8 mouse cellular contexts compared by ENCODE assay signal in the genomic region with DNA sequence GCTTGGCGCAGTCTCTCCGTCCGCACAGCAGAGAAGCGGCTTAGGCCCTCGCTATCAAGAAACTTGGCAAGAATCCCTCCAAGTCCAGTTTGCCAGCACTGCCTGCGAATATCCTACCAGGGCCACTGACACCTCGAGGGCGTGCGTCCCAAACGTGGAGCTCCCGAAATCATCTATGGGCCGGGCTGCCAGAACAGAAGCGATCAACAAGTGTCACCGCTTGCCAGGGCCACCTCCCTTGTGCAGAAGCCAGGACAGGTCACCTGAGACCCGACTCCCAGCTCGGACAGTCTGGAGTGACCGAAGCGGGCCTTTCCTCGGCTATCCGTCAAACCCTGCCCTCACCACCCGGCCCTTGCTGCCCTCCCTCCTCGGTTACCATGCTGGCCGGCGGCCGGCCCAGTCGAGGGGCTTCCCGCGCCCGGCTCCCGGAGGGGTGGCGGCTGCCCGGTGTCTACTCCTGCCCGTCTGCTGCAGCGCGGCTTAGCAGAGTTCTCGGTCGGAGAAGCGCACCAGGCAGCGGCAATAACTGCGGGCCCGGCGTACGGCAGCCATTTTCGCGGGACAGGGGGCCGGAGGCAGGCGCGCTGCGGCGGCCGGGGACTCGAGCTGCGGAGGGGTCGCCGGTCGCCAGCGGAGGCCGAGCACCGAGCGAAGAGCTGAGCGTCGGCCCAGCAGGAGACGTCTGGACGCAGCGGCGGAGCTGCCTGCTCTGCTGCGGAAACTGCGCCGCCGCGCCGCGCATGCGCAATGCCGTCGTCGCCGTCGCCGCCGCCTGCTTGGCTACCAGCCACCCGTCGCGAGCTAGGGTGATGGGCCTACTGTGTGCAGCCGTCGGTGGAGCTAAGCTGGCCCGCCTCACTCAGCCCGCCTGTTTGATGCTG. TPM values are rescaled to one million over a fixed set of nuclear protein-coding genes. Genes with fewer than 3 reads are reported as not detected.
DNase-seq lines count a peak whose midpoint lies in the region; ATAC-seq and TF ChIP-seq lines count a peak whose summit lies in the region.

No protein-coding gene starts in this region.

- intact Hi-C loops in left cerebral cortex, postnatal 10 days (cut with DNase I) = no loop called here

- H3K4me1 ChIP-seq in hindbrain, postnatal 0 days (ENCODE audit: insufficient read depth, low read length) = peaks cover 5% of the 10 kb centered on the region; the same call in 1 of the 2 replicates

- peak overlapping the region; percentile 97 for H3K27ac ChIP-seq in hindbrain, postnatal 0 days

- H3K27me3 ChIP-seq in hindbrain, postnatal 0 days (ENCODE audit: insufficient read depth, low read length) = no peaks in the 10 kb centered on the region

- H3K9me3 ChIP-seq in hindbrain, postnatal 0 days (ENCODE audit: low read length) = no peaks in the 10 kb centered on the region

- DNase-seq in cerebellum, postnatal 4 days (ENCODE audit: low spot score in 2 of 2) = peak; percentile 49 to 79
- DNase-seq in gastrocnemius, adult 18-20 months (ENCODE audit: low spot score) = peak; percentile 85
- DNase-seq in hindbrain, postnatal 0 days (ENCODE audit: low spot score) = peak; percentile 92
- DNase-seq in left cerebral cortex, postnatal 10 days (ENCODE audit: extremely low spot score in 1 of 2, low spot score in 2 of 2) = peak; percentile 66 to 86
- DNase-seq in right cerebral cortex, postnatal 10 days (ENCODE audit: low spot score in 2 of 2) = peak; percentile 89
- DNase-seq in urinary bladder, postnatal 14 days (ENCODE audit: low spot score) = peak; percentile 80

- under 1% methylated on average over 87 of the region's 88 CpGs for WGBS in hindbrain, postnatal 0 days

- no peak for TF ChIP-seq CTCF in hindbrain, postnatal 0 days (IDR thresholded peaks at IDR 0.05; ENCODE audit: low read depth)

- no peaks in the 10 kb centered on the region for H3K36me3 ChIP-seq in hindbrain, postnatal 0 days (ENCODE audit: insufficient read depth, low read length)

- ATAC-seq in activated CD4-positive, CD25-positive, alpha-beta regulatory T cell, adult 4 months = peak; percentile 59
- ATAC-seq in hindbrain, postnatal 0 days = peak; percentile 68
- ATAC-seq in megakaryocyte progenitor cell, adult 5-6 weeks (replicated peaks; ENCODE audit: poor library complexity) = peak; percentile 14

- H3K9ac ChIP-seq in hindbrain, postnatal 0 days (replicated peaks; ENCODE audit: low read length) = peak overlapping the region; percentile 89

- peak overlapping the region; percentile 94 for H3K4me3 ChIP-seq in hindbrain, postnatal 0 days (ENCODE audit: low read length)

- H3K4me2 ChIP-seq in hindbrain, postnatal 0 days (ENCODE audit: low read depth, low read length) = peak overlapping the region; percentile 80

RNA-seq across cellular contexts. Expression of gene Fbxo9, which starts 0.7 kb away (rescaled TPM):
- 10 to 100 TPM; 18.0 to 20.3 TPM for polyA plus RNA-seq in activated CD4-positive, CD25-positive, alpha-beta regulatory T cell, adult 4 months (2017; shearing (Covaris generic))
- total RNA-seq in gastrocnemius, adult 18-20 months (2021) = 10 to 100 TPM; 39.6 to 43.4 TPM
- total RNA-seq in hindbrain, postnatal 0 days (2014; rRNA removed) = 107 and 109 TPM in 2 replicates
- 86.7 and 88.9 TPM in 2 replicates for polyA plus RNA-seq in hindbrain, postnatal 0 days (2015; fragmentation: Nextera tagmentation; extraction: Ambion mirVana)
- 100 to 1,000 TPM; 116 to 120 TPM for total RNA-seq in left cerebral cortex, postnatal 10 days (2021)
- total RNA-seq in megakaryocyte progenitor cell, adult 5-6 weeks (2015) = 51.1 and 58.3 TPM in 2 replicates
- total RNA-seq in megakaryocyte progenitor cell, adult 5-6 weeks (2017) = 48.1 and 61.6 TPM in 2 replicates

RNA-seq across cellular contexts. Expression of gene Ick, which starts 0.8 kb away (rescaled TPM):
- polyA plus RNA-seq in activated CD4-positive, CD25-positive, alpha-beta regulatory T cell, adult 4 months (2017; shearing (Covaris generic)) = 1 to 10 TPM; 8.1 to 9.5 TPM
- 1 to 10 TPM; 4.3 to 4.7 TPM for total RNA-seq in gastrocnemius, adult 18-20 months (2021)
- total RNA-seq in hindbrain, postnatal 0 days (2014; rRNA removed) = 36.7 and 41.2 TPM in 2 replicates
- polyA plus RNA-seq in hindbrain, postnatal 0 days (2015; fragmentation: Nextera tagmentation; extraction: Ambion mirVana) = 29.3 and 35.2 TPM in 2 replicates
- 10 to 100 TPM; 23.8 to 27.2 TPM for total RNA-seq in left cerebral cortex, postnatal 10 days (2021)
- 11.0 and 12.4 TPM in 2 replicates for total RNA-seq in megakaryocyte progenitor cell, adult 5-6 weeks (2015)
- total RNA-seq in megakaryocyte progenitor cell, adult 5-6 weeks (2017) = 5.1 and 15.3 TPM in 2 replicates

RNA-seq across cellular contexts. Expression of gene Gcm1, which starts 56.4 kb away (rescaled TPM):
- polyA plus RNA-seq in activated CD4-positive, CD25-positive, alpha-beta regulatory T cell, adult 4 months (2017; shearing (Covaris generic)) = under 1 TPM in 1 of 2 experiments, not detected in 1; 0.21 TPM
- not detected for total RNA-seq in gastrocnemius, adult 18-20 months (2021)
- total RNA-seq in hindbrain, postnatal 0 days (2014; rRNA removed) = 0.10 TPM in 1 of 2 replicates, not detected in the other
- 0.09 and 0.11 TPM in 2 replicates for polyA plus RNA-seq in hindbrain, postnatal 0 days (2015; fragmentation: Nextera tagmentation; extraction: Ambion mirVana)
- total RNA-seq in left cerebral cortex, postnatal 10 days (2021) = not detected
- total RNA-seq in megakaryocyte progenitor cell, adult 5-6 weeks (2015) = not detected in 2 replicates
- not detected in 2 replicates for total RNA-seq in megakaryocyte progenitor cell, adult 5-6 weeks (2017)

Comparison
In these comparisons a context has a peak if more than half of its experiments do, and no peak if none do; other contexts are left out.
1. Peak in every context shown above with its lines: DNase-seq, ATAC-seq, H3K4me3 ChIP-seq and H3K27ac ChIP-seq.
2. ATAC-seq: peak in every context shown above with its lines; median percentile 68 in hindbrain, postnatal 0 days; 59 in activated CD4-positive, CD25-positive, alpha-beta regulatory T cell, adult 4 months; 14 in megakaryocyte progenitor cell, adult 5-6 weeks.